Mouse (Mus musculus) midbrain, embryonic 13.5 days (tissue): Measurements from ENCODE around the gene Scp2. TPM values are rescaled to one million over a fixed set of nuclear protein-coding genes. Genes with fewer than 3 reads are reported as not detected.

Experiments
- ATAC-seq: fragments of 200-750 bp; cut with Nextera tagmentation; 2 replicates; pipeline ENCODE4 v1.8.0; 2017; ENCODE audit warnings: mild to moderate bottlenecking, moderate TSS enrichment, moderate library complexity
- H3K27ac ChIP-seq: fragments of 300-500 bp; sonication (generic); 2 replicates; pipeline ENCODE4 v1.5.1; 2015; ENCODE audit warnings: inconsistent platforms, mild to moderate bottlenecking, moderate library complexity
- H3K27me3 ChIP-seq: fragments of 300-500 bp; sonication (generic); 2 replicates; pipeline ENCODE4 v1.6.1; 2015; ENCODE audit warnings: mild to moderate bottlenecking, inconsistent platforms
- H3K36me3 ChIP-seq: fragments of 300-500 bp; sonication (generic); 2 replicates; pipeline ENCODE4 v1.6.1; 2015; ENCODE audit warnings: mild to moderate bottlenecking, inconsistent platforms
- H3K4me1 ChIP-seq: fragments of 300-500 bp; sonication (generic); replicated peaks from 2 replicates; pipeline ENCODE4 v1.6.1; 2015; ENCODE audit warnings: inconsistent platforms
- H3K4me2 ChIP-seq: fragments of 300-500 bp; sonication (generic); replicated peaks from 2 replicates; pipeline ENCODE4 v1.6.1; 2015; ENCODE audit warnings: moderate library complexity, mild to moderate bottlenecking, inconsistent platforms
- H3K4me3 ChIP-seq: fragments of 300-500 bp; sonication (generic); replicated peaks from 2 replicates; pipeline ENCODE4 v1.5.1; 2015; ENCODE audit warnings: mild to moderate bottlenecking, inconsistent platforms
- H3K9ac ChIP-seq: fragments of 300-500 bp; sonication (generic); replicated peaks from 2 replicates; pipeline ENCODE4 v1.6.1; 2015; ENCODE audit warnings: mild to moderate bottlenecking, inconsistent platforms
- H3K9me3 ChIP-seq: fragments of 300-500 bp; sonication (generic); 2 replicates; pipeline ENCODE4 v1.6.1; 2016; ENCODE audit warnings: mild to moderate bottlenecking, inconsistent platforms
- WGBS: fragments of 180-500 bp; shearing (Covaris S2); methylation state at CpG from one replicate; pipeline ENCODE4 v1.1.7; 2015; 5-methylcytosine and 5-hydroxymethylcytosine counted together
- polyA plus RNA-seq: library from polyadenylated mRNA; unstranded; fragments of >200 nt; fragmentation: Nextera tagmentation; extraction: Ambion mirVana; gene quantifications from 2 replicates; pipeline ENCODE4 v1.2.1, GENCODE M21; 2015

Scp2 gene
- polyA plus RNA-seq, 1 experiment from 2014 or later = 228 TPM

GRCm38 (mm10) chr4:108136938-108137337, 7.9 kb downstream of the Scp2 start:
- Histone ChIP-seq H3K4me1 (no peaks in the 10 kb centered on the region), H3K9me3 (no peaks in the 10 kb centered on the region), H3K9ac (no peak overlapping the region), H3K36me3 (no peaks in the 10 kb centered on the region), H3K27ac (no peak overlapping the region), H3K27me3 (no peaks in the 10 kb centered on the region), H3K4me2 (no peak overlapping the region), H3K4me3 (no peak overlapping the region)
- ATAC-seq = no peak
- 92% methylated on average over 5 of the region's 5 CpGs for WGBS

GRCm38 (mm10) chr4:108130452-108130851, 14.3 kb downstream of the Scp2 start:
- ATAC-seq = no peak
- Histone ChIP-seq H3K27me3 (no peaks in the 10 kb centered on the region), H3K9me3 (0 out of 2 replicates have a peak, but pooled peaks cover 3% of the 10 kb centered on the region), H3K4me2 (no peak overlapping the region), H3K9ac (no peak overlapping the region), H3K4me1 (no peaks in the 10 kb centered on the region), H3K27ac (no peak overlapping the region), H3K36me3 (no peaks in the 10 kb centered on the region), H3K4me3 (no peak overlapping the region)
- WGBS = 97% methylated on average over 3 of the region's 3 CpGs

DNA sequence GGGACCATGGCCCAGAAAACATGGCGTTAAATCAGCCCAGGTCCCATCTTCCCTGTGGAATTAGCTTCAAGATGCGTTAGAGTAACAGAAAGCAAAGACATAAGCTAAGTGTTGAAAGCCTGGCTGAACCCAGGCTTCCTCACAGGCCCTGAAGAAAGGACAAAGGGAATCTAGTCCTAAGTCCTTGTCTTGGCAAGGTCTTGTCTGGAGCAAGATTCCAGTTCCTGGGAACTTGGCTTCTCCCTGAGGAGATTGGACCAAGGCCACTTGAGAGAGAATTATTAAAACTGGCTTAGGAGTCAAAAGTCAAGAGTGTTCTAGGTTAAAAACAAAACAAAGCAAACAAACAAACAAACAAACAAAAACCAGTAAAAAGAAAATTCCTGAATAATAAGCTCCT, 16.5 kb downstream of the Scp2 start:
- no peak overlapping the region for H3K9ac ChIP-seq
- no peak for ATAC-seq
- WGBS = 94% methylated on average over 2 of the region's 2 CpGs

DNA sequence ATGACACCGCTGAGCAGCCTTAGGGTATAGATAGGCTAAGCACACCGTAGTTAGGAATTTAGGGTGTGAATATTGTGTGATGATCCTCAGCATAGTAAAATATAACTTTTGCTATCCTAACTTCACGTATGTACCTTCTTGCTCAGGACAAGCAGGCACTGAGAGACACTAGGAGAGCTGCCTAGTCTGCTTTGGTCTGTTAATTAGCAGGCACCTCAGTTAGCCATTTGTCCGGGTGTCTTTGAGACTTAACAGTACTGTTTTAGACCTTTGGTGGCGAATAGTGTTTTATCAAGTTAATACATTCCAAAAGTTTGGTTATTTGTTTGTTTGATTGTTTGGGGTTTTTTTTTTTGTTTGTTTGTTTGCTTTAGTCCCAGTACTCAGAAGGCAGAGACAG, 17.3 kb downstream of the Scp2 start:
- H3K36me3 ChIP-seq = no peaks in the 10 kb centered on the region
- WGBS = 90% methylated on average over 5 of the region's 5 CpGs

More for the DNA sequence above, 16.5 kb downstream of the Scp2 start:
- Histone ChIP-seq H3K4me3 (no peak overlapping the region), H3K27me3 (no peaks in the 10 kb centered on the region), H3K27ac (no peak overlapping the region), H3K4me1 (no peaks in the 10 kb centered on the region), H3K36me3 (no peaks in the 10 kb centered on the region), H3K4me2 (no peak overlapping the region), H3K9me3 (0 out of 2 replicates have a peak, but pooled peaks cover 3% of the 10 kb centered on the region)

GRCm38 (mm10) chr4:108126260-108126659, 18.5 kb downstream of the Scp2 start:
- H3K9me3 ChIP-seq = 0 out of 2 replicates have a peak, but pooled peaks cover 3% of the 10 kb centered on the region
- no peaks in the 10 kb centered on the region for H3K4me1 ChIP-seq
- WGBS = 91% methylated on average over 4 of the region's 4 CpGs
- H3K27me3 ChIP-seq = no peaks in the 10 kb centered on the region
- no peak overlapping the region for H3K27ac ChIP-seq
- H3K4me3 ChIP-seq = no peak overlapping the region
- H3K4me2 ChIP-seq = no peak overlapping the region
- no peak for ATAC-seq
- H3K9ac ChIP-seq = no peak overlapping the region
- H3K36me3 ChIP-seq = no peaks in the 10 kb centered on the region

More for the DNA sequence above, 17.3 kb downstream of the Scp2 start:
- Histone ChIP-seq H3K9ac (no peak overlapping the region), H3K27me3 (no peaks in the 10 kb centered on the region), H3K9me3 (0 out of 2 replicates have a peak, but pooled peaks cover 3% of the 10 kb centered on the region), H3K4me3 (no peak overlapping the region), H3K4me2 (no peak overlapping the region), H3K4me1 (no peaks in the 10 kb centered on the region), H3K27ac (no peak overlapping the region)
- no peak for ATAC-seq

- Histone ChIP-seq H3K4me2 (no peak overlapping the region), H3K4me3 (no peak overlapping the region), H3K4me1 (no peaks in the 10 kb centered on the region), H3K9ac (no peak overlapping the region), H3K27ac (no peak overlapping the region), H3K27me3 (no peaks in the 10 kb centered on the region), H3K36me3 (no peaks in the 10 kb centered on the region), H3K9me3 (no peaks in the 10 kb centered on the region)
- 92% methylated on average over 1 of the region's 1 CpGs for WGBS
- ATAC-seq = no peak
These were observed 20.7 kb downstream of the Scp2 start for GRCm38 (mm10) chr4:108124104-108124503.

DNA sequence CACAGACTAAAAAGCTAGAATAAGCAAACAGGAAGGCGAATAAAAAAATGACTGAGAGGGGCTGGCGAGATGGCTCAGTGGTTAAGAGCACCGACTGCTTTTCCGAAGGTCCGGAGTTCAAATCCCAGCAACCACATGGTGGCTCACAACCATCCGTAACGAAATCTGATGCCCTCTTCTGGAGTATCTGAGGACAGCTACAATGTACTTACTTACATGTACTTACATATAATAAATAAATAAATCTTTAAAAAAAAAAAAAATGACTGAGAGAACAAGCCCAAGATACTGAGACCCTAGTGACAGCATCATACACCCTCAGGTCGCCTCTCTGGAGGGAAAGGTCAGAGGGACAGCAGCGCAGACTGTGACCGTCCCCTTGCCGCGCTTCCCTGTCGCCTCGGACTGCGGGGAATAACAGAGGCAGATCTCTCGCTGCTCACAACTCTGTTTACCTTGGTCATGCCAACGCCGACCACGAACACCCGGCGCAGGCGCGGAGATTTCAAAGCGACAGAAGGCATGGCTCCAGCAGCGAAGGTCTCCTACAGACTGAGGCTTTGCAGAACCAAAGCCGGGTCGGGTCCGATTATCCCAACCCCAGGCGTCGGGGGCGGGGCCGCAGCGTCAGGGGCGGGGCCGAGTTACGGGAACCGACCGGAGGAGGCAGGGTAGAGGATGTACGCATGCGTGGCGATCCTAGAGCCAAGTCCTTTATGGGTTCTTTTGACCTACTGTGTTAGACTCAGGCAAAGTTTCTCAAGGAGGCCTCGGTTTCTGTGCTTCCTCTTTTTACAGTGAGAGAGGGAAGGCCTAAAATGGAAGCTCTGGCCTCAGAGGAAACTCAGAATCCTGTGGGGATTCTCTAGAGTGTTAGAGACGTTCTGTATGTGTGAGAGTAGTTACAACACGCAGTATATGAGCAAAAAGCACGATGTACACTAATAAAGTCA, 26.6 kb downstream of the Scp2 start:
- 15% methylated on average over 45 of the region's 45 CpGs for WGBS
- H3K9ac ChIP-seq = peak overlapping the region; percentile 67
- H3K4me2 ChIP-seq = peak overlapping the region; percentile 55
- H3K27ac ChIP-seq = no peak overlapping the region
- H3K36me3 ChIP-seq = no peaks in the 10 kb centered on the region
- no peaks in the 10 kb centered on the region for H3K9me3 ChIP-seq
- peak overlapping the region; percentile 58 for H3K4me3 ChIP-seq
- peak; percentile 97 for ATAC-seq
- no peaks in the 10 kb centered on the region for H3K27me3 ChIP-seq
- H3K4me1 ChIP-seq = no peaks in the 10 kb centered on the region

GRCm38 (mm10) chr4:108117488-108117887, 27.3 kb downstream of the Scp2 start:
- no peak overlapping the region for H3K4me2 ChIP-seq
- H3K36me3 ChIP-seq = no peaks in the 10 kb centered on the region
- H3K4me3 ChIP-seq = peak overlapping the region; percentile 58; the same call in 1 of the 2 replicates
- H3K27me3 ChIP-seq = no peaks in the 10 kb centered on the region
- 92% methylated on average over 8 of the region's 8 CpGs for WGBS
- H3K9ac ChIP-seq = no peak overlapping the region
- H3K4me1 ChIP-seq = no peaks in the 10 kb centered on the region
- no peaks in the 10 kb centered on the region for H3K9me3 ChIP-seq
- ATAC-seq = no peak
- no peak overlapping the region for H3K27ac ChIP-seq

DNA sequence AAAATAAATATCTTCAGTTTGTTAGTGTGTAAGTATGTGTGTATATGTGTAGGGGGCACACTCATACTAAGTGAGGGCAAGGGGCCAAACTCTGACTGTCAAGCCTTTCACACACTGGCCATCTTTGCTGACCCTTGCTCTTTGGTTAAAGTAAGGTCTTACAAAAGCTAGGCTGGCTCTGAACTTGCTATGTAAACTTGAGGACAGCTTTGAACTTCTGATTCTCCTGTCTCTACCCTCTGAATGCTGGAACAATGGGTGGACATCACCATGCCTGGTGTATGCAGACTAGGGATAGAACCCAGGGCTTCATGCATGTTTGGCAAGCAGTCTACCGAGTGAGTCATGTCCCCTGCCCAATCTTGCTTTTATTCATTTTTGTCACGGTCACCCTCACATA, 28.3 kb downstream of the Scp2 start:
- ATAC-seq = 0 out of 2 replicates have a peak, but pooled peaks have one; percentile 27
- Histone ChIP-seq H3K4me1 (no peaks in the 10 kb centered on the region), H3K9me3 (no peaks in the 10 kb centered on the region), H3K4me2 (no peak overlapping the region), H3K27me3 (no peaks in the 10 kb centered on the region), H3K27ac (no peak overlapping the region), H3K9ac (no peak overlapping the region), H3K36me3 (no peaks in the 10 kb centered on the region), H3K4me3 (no peak overlapping the region)
- 89% methylated on average over 2 of the region's 2 CpGs for WGBS

GRCm38 (mm10) chr4:108110706-108111105, 34.1 kb downstream of the Scp2 start:
- Histone ChIP-seq H3K4me2 (no peak overlapping the region), H3K9ac (no peak overlapping the region), H3K4me1 (no peaks in the 10 kb centered on the region), H3K9me3 (no peaks in the 10 kb centered on the region), H3K4me3 (no peak overlapping the region), H3K36me3 (0 out of 2 replicates have a peak, but pooled peaks cover 3% of the 10 kb centered on the region), H3K27ac (no peak overlapping the region), H3K27me3 (no peaks in the 10 kb centered on the region)
- no peak for ATAC-seq
- WGBS = 73% methylated on average over 2 of the region's 2 CpGs

DNA sequence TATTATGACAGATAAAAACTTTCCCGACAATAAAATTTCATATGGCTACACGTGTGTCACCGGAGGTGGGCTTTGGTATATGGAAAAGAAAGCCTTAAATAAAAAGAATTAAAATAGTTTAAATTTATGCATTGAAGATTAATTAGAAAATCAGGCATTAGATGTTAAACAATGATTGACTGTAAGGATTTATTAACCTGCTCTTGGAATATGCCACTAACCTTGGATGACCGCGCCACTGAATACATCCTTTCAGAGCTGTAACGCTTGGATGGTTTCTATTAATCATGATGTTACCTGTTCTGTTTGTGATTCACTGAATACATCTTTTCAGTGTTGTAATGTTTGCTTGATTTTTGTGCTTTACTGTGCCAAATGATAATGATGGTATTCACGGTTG, 35.1 kb downstream of the Scp2 start:
- 95% methylated on average over 7 of the region's 7 CpGs for WGBS

GRCm38 (mm10) chr4:108096345-108096744, 48.5 kb downstream of the Scp2 start, which contains the start of gene Podn:
Gene Podn, minus strand, starts transcription at chr4:108096445.
- Histone ChIP-seq H3K9me3 (no peaks in the 10 kb centered on the region), H3K27me3 (no peaks in the 10 kb centered on the region), H3K27ac (no peak within 1 kb of the TSS), H3K4me1 (no peaks in the 10 kb centered on the region), H3K4me2 (no peak within 1 kb of the TSS), H3K9ac (no peak within 1 kb of the TSS), H3K36me3 (no peaks in the 10 kb centered on the region; the same call in 1 of the 2 replicates), H3K4me3 (no peak within 1 kb of the TSS)
- WGBS = 84% methylated on average over 4 of the region's 4 CpGs
- no peak for ATAC-seq

More for the DNA sequence above, 35.1 kb downstream of the Scp2 start:
- Histone ChIP-seq H3K4me3 (no peak overlapping the region), H3K27ac (no peak overlapping the region), H3K9ac (no peak overlapping the region), H3K4me1 (no peaks in the 10 kb centered on the region), H3K9me3 (no peaks in the 10 kb centered on the region), H3K4me2 (no peak overlapping the region), H3K36me3 (0 out of 2 replicates have a peak, but pooled peaks cover 3% of the 10 kb centered on the region), H3K27me3 (no peaks in the 10 kb centered on the region)
- no peak for ATAC-seq
